Mouse (Mus musculus) spleen, adult 12 weeks (tissue): ENCODE measurements around the gene Atf7ip.
A peak's percentile ranks its signal among the peaks of the same experiment; 100 is the strongest.

Experiments
- DNase-seq: peaks from one replicate; pipeline ENCODE4 v3.0.0; 2022; ENCODE audit warnings: low spot score

Atf7ip gene

GRCm38 (mm10) chr6:136553767-136554569 lies 48.0 kb downstream of the Atf7ip start:
- peak; percentile 30 for DNase-seq

DNA sequence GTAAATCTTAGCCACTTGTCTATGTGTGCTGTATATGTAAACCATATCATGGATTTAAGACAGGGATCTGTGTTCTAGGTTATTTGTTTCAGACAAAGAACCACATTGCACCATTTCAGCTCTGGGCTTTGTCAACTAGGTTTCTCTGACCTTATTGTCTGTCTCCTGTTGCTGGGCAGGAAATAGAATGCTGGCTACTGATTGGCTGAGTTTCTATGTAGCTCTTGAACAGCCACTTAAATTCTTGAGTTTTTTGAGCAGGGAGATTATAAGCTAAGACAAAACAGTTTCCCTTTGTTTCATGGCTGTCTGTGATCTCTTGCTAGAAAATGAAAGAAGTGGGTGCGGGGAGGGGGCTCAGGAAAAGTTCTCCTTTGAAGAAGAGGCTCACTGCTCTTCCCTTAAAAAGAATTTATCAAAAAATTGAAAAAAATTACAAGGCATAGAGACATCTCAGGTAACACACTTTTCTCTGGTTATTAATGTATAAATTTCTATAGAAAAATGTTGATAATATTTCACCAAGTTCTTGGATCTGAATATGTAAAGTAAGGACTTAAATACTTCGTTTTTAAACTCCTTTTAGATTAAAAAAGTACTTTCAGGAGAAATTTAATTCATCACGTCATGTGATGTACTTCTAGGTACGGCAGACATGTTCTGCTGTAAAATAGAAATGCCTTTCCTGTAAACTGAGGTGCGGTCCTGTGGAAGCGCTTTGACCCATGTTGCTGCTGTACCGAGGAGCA lies 49.0 kb downstream of the Atf7ip start:
- DNase-seq: no peak

DNA sequence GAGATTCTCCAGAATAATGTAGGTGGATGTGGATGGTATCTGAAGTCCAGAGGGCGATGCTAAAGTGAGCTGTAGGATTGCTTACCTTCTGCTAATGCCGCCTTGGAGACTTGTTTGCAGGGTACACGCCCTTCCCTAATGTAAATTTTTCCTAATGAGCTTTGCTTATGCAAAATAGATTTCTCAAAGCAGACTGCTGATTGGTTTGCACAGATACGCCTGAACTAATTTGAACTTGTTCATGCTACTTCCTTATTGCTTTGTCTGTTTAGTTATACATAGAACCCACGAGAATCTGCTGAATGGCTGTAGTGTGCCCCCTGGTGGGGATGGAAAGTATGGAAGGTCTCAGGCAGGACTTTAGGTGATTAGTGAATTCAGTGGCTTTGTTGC lies 49.6 kb downstream of the Atf7ip start:
- DNase-seq: peak; percentile 70

DNA sequence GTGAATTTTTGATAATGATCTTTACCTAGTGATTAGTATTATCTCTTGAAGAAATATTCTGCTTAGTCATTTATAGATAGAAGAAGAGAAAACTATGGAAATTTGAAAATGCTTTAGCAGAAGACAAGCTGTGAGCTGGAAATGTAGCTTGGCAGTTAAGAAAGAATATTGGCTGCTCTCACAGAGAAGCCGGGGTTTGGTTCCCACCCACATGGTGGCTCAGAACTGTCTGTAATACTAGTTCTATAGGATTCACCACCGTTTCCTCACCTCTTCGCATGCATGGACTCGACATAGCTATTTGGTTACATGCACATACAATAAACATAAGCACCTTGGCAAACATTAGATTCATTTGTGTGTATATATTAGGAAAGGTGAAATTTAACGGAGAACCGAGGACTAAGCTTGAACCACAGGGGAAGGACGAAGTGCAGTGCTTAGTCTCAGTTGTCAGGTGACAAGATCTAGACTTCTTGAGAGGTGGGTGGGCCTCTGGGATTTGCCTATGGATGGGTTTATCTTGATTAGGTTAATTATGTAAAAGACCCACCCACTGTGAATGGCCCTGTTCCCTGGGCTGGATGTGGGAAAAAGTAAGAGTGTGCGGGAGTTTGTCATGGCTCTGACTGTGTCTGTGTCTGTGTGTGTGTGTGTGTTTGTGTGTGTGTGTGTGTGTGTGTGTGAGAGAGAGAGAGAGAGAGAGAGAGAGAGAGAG lies 52.5 kb downstream of the Atf7ip start:
- DNase-seq: no peak

DNA sequence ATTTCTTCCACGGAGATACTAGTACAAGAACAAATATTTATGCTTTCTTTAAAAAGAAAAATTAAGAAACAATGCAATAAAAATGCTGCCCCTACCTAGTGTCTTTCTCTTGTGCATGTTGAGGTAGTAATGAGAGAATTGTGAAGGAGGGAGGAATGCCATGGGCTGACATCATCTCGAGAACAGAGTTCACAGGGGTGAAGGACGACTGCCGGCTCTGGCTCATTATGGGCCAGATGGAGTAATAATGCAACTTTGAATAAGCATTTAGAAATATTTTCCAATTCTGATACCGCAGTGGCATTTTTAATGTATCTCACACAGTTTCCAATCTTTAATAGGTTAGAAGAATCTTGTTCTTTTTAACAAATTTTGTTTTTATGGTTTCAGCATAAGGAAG lies 60.0 kb downstream of the Atf7ip start:
- no peak for DNase-seq

DNA sequence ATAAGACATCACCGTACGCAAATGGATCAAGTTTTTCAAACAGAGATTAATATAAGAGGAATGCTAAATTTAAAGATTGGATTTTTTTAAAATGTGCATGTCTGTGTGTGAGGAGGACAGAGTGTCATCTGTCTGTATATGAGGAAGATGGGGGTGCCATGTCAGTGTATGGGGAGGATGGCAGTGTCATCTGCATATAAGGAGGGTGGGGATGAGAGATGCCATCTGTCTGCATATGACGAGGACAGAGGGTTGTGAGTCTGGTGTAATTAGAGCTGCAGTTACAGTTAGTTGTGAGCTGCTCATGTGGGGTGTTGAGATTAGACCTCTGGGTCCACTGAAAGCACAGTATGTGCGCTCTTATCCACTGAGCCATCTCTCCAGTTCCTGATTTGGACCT lies 84.8 kb downstream of the Atf7ip start:
- no peak for DNase-seq

DNA sequence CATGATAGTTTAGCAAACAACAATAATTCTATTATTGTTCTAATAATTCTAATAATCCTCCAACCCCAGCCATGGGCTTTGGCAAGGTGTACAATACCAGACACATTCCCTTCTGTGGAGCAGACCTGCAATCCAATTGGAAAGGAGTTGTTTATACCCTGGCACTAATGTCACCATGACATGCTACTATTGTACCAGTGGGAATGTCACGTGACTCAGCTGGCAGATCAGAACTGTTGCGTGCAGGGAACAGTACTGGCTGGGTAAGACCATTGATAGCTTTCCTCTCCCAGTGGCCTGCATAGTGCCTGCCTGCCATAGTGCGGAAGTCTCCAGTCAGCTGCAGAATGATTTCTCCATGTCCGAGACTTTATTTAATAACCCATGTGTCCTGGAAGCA lies 88.6 kb downstream of the Atf7ip start:
- no peak for DNase-seq

DNA sequence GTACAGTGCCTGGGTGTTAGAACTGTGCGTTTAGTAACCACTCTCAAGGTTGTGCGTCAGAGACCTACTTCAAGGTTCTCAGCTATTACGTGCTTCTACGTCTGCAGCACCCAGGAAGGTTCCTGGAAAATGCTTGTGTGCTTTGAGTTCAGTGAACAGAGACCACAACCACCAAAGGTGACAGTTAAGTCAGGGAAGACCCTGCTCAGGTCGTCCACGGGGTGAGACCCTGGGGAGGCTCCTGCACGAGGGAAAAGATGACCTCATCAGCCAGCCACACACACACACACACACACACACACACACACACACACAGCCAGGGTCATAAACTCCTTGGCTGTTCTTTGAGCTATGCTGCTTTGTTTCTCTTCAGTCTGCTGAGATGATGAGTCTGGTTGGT lies 96.6 kb downstream of the Atf7ip start:
- no peak for DNase-seq

DNA sequence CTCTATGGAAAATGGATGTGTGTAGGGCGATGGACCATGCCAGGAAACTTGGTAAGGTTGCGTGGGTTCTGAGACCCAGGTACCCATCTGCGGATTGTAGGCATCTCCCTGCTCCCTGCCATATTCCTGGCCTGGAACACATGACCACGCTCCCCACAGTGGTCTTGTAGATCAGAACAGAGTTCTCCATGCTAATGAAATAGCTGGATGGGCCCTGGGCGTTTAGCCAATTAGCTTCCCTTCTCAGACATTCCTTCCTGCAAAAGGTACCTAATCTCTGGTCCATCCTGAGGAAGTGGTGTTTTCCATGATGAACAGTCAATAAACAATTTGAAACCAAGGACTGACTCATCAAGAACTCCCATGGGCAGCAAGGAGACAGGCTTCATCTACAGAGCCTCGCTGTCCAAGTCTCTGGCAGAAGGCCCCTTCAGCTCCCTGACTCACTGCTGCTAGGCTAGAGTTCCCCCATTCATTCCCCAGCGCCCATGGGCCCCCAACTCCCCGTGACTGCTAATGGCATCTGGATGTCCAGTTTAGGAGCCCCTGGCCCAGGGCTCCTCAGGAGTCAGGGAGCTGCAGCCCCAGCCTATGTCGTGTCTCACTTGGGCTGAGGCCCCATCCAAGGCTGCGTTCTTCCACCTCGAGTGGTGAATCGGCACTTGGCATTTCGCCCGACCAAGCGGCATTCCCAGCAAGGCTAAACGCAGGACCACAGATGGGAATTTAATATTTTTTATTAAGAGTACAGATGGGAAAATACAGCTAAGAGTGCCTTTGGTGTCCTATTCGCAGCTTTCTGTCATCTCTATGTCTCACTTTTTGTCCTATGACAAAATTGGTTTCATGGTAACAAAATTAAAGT lies 105.6 kb downstream of the Atf7ip start:
- no peak for DNase-seq

GRCm38 (mm10) chr6:136612312-136612711 lies 106.3 kb downstream of the Atf7ip start:
- no peak for DNase-seq

DNA sequence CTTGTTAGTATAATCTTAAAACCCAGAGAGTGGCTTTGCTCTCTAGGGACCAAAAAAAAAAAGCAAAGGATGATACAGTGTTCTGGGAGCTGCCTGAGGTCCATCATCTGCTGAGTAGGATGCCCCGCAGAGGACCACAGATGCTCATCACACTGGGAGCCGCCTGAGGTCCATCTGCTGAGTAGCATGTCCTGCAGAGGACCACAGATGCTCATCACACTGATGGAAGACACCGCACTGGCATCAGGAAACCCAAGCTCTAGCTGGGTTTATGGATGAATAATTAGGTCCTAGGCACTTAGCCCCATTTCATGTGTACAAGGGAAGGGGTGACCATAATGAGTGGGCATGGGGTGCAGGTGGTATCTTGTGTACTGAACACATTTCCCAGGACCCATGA lies 108.2 kb downstream of the Atf7ip start:
- DNase-seq: no peak

- peak; percentile 35 for DNase-seq
These were observed 114.6 kb downstream of the Atf7ip start for GRCm38 (mm10) chr6:136620361-136621139.

DNA sequence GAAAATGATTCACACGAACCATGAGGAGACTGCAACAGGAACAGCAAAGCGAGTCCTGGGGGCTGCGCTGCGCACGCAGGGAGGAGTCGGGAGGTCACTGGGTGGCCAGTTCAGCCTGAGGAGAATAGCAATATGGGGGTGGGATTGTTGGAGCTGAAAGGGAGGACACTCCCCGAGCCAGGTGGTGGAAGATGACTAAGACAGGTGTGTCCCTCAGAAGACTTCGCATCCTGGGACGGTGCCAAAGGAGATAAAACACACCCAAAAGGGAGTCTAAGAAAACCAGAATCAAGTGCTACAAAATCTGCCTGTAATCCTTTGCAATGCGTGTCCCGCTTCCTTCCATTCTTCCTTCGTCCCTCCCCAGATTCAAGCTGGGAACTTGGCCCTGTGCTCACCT lies 119.5 kb downstream of the Atf7ip start:
- no peak for DNase-seq

GRCm38 (mm10) chr6:136629639-136630038 lies 123.7 kb downstream of the Atf7ip start:
- DNase-seq: no peak

DNA sequence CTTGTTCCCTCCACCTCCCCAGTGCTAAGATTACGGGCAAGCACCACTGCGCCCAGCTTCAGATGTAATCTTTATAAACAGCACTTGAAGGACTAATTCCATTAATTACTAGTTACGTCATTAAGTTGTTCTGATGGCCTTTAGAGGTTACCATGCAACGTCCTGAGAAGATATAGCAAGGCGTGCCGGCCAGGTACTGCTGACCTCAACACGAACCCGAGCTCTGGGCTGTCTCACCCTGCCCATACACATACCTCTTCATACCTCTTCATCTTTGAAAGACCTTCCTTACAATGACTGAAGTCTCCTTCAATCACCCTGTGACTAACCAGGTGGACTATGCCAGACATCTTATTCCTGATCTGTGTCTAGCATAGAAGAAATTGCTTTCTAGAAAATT lies 125.6 kb downstream of the Atf7ip start:
- DNase-seq: no peak

DNA sequence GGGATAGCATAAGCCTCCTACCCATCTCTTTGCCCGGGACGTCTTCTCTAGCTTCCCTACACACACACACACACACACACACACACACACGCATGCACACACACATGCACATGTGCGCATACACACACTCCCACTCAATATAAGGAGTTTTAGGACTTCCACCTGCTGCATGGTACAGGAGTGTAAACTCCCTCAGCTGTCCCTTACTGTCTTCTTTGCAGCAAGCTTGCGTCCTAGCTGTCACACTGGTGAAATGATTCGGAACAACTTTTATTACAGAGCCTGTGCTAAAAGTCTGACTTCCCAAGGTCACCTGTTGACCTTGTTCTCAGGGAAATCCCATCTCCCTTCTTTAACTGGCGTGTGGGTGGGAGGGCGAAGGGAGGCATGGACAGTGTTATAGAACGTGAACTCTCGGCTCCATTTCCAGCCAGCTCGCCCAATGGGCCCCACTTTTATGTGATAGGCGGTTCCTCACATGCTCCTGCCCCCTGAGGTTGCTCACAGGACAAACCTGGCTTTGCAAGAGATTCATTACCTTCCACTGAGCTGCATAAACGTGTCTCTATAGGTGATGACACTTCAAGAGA lies 126.1 kb downstream of the Atf7ip start:
- DNase-seq: no peak

- no peak for DNase-seq
These were observed 127.2 kb downstream of the Atf7ip start for GRCm38 (mm10) chr6:136633154-136633553.

DNA sequence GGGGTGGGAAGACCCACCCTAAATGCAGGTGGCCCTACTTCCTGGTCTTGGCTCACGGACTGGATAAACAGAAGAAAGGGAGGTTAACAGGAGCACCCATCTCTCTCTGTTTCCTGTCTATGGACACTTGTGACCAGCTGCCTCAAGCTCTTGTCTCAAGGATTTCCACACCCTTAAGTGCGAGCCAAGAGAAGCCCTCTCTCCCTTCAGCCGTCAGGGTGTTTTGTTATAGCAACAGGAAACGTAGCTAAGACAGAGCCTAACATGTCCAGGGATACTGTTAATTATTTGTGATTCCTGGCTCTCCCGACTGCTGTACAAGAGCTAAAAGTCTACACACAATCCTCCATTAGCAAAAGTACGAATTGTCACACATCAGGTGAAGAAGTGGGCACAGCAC lies 127.8 kb downstream of the Atf7ip start:
- no peak for DNase-seq

- no peak for DNase-seq
These were observed 129.0 kb downstream of the Atf7ip start for GRCm38 (mm10) chr6:136634982-136635381.

GRCm38 (mm10) chr6:136644171-136644570 lies 138.2 kb downstream of the Atf7ip start:
- DNase-seq: no peak

DNA sequence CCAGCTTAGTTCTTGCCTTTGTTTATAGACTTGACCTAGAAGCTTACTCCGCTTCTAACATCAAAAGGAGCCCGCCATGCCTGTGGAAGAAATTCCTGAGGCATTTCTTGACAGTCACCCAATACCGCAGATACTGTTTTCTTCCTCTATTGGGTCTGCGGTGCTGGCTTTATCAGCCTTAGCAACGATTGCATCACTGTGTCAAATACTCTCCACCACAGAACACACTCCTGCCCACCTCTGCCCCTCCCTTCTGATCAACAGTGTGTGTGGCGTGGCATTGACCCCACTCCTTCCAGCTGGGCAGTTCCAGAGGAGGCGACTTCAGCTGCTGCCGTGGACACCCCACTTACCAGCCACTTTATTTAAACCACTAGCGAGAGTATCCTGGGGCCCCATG lies 139.8 kb downstream of the Atf7ip start:
- DNase-seq: no peak
